Mouse (Mus musculus) mouse embryonic stem cell (cell line): Measurements from ENCODE around the gene Ggct.

Experiments used
- in situ Hi-C, 2 experiments: fragments of 300-500 bp; cut with MboI; formaldehyde crosslinking; loops; 1 replicate in 1 of 2; 3 replicates in 1 of 2; pipeline ENCODE4 v1.14.3; 2019 to 2020; ENCODE audit warnings: low sequenced_read_pairs in 2 of 2, low pct_unique_long_range_greater_than_20kb in 1 of 2, mixed read lengths in 1 of 2; ENCODE audit not compliant: unreplicated experiment in 1 of 2

The Ggct gene

DNA sequence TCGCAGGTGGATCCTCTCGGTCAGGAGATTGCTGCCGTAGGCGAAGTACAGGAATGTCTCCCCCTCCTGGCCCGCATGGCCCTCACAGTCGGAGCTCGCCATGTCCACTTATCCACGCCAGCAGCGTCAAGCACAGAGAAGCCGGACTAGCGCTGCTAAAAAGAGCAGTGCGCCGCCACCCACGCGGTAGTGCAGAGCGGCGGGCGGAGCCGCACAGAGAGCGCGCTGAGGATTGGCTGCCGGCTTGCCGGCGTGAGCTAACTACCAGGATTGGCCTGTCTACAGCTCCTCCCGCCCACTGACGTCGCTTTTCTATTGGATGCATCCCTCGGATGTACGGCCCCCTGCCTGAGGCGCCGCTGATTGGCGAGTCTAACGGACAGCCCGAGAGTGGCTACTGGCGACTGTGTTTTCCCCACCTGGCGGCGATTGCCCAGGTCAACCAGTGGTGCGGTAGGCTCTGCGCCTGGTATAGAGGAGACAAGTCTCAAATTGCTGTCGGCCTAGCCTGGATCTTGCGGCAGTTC, at the start of gene Ggct:
Ggct (minus strand) TSS at position 217 of the 527 bp plus-strand sequence.
- in situ Hi-C loops = no loop called here

GRCm38 (mm10) chr6:55040031-55040430, 47.3 kb upstream of the Ggct start:
- in situ Hi-C loops = no loop called here

DNA sequence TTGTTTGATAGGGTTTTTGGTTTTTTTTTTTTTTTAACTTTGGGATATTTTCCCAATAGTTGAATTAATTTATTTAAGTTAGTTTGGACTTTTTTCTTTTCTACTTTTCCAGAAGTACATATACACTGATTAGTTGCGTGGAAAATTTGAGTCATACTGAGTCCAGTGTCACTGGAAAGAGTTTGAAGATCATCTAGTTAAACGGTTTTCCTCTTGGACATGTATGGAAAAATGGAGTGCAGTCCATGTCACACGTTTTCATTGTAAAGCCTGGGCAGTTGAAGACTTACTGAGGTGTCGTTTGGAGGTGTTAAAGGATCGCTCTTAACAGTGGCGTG, 46.7 kb upstream of the Ggct start:
- in situ Hi-C loops = no loop called here

DNA sequence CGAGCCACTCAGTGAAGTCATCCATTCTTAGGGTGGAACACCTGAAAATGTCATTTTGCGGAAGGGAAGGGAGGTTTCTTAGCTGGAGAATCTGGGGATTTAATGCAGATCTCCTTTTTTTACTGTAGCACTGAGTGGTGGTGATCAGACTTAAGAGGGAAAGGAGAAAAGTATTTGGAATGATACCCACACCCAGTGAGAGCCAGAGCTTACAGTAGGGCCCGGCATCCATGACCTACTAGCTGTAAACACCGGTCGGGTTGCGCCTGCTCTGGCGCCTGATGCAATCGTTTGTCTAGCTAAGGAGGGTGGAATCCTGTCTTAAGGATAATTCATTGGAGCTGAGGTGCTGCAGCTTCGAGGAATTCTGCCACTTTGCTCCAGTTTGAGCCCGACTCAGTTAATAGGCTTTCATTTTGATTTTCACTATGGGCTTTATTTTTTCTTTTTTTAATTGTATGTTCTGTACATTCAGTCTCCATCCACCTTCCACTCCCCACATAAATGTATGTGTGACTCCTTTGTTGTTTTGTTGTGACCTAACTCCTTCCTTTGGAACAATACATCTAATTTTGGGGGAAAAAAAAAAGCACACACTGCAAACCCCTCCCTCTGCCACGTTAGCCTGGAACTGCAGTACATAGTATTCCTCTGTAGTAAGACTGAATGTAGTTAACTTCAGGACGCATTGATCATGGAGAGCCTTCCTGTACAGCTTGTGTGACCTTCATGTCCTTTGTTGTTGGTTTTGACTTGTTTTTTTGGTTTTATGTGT, 46.1 kb upstream of the Ggct start:
- in situ Hi-C loops = no loop called here

- in situ Hi-C loops = no loop called here
These were observed 45.3 kb upstream of the Ggct start, which contains the start of gene Gars for GRCm38 (mm10) chr6:55037799-55038670. TSS of gene Gars (plus strand) at chr6:55038007.

- in situ Hi-C loops = no loop called here
These were observed 44.0 kb upstream of the Ggct start for GRCm38 (mm10) chr6:55036731-55037130.

GRCm38 (mm10) chr6:55027642-55028041, 34.9 kb upstream of the Ggct start:
- in situ Hi-C loops = no loop called here

- in situ Hi-C loops = no loop called here
These were observed 29.1 kb upstream of the Ggct start for GRCm38 (mm10) chr6:55021806-55022205.

DNA sequence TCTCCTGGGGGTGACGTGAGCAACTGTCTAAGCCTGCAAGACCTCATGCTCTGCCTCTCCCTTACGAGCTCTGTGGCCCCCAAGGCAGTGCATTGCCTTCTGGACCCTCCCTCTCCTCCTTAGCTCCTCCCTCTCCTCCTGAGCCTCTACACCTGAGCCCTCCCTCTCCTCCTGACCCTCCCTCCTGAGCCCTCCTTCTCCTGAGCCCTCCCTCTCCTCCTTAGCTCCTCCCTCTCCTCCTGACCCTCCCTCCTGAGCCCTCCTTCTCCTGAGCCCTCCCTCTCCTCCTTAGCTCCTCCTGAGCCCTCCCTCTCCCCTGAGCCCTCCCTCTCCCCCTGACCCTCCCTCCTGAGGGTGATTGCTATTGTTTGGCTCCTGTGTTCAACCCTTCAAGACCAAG, 25.7 kb upstream of the Ggct start:
- in situ Hi-C loops = loop anchor here in 1 of 2 experiments (5.0 to 10.0 kb wide), 2 partner anchors 104 to 149 kb away; no protein-coding TSS in a partner anchor

DNA sequence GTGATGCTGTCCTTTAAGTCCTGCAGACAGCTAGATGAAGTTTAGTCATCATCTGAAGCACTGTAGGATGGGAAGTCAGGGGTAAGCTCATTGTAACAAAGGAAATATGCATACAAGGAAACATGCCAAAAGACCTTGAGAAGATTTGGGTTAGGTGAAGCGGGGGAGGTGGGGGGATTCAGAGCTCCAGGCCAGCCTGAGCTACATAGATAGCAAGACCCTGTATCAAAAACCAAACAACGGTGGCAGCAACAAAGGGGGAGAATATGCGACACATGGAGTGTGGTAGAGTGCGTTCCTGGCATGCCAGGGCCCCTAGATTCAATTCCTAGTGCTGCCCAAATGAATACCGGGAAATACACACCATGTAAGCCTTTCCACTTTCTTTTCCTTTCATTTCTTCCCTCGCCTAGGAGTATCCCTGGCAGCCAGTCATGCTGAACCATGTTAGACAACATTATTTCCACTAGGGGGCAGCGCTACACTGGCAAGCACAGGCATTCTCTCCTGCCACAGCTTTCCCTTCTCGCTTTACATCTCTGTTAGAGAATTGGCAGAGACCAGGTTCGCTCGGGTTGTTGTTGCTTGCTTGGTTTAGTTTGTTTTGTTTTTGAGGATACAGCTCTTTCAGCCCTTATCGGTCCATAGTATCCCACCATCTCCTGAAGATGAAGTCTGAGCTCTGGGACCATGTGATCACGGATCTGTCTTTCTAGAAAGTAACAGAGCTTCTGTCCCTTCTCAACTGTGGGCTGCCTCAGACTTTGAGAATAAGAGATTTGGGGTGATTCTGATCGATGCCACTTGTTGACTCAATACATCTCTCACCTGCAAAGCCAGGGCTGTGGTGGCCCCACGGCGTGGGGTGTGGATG, 24.2 kb upstream of the Ggct start:
- in situ Hi-C loops = loop anchor here in 1 of 2 experiments (5.0 to 10.0 kb wide), 2 partner anchors 102 to 150 kb away; no protein-coding TSS in a partner anchor

DNA sequence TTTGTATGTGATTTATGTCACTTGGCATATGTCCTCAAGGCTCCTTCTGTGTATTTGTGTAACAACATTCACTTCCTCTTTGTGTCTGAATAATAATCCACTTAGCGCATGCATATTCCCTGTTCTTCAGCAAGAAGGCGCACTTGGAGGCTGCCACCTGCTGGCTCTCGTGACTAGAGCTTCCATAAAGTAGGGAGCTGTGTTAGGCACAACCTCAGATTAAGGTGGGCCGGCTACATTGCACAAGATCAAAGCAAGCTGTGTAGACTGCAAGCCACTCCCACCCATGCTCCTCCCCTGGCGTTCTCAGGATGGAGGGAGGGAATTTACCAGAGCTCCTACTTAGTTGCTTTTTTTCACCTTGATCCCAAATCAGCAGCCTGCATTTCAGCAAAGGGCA, 23.5 kb upstream of the Ggct start:
- in situ Hi-C loops = loop anchor here in 1 of 2 experiments (5.0 to 10.0 kb wide), 2 partner anchors 101 to 151 kb away; no protein-coding TSS in a partner anchor

GRCm38 (mm10) chr6:55014184-55014583, 21.4 kb upstream of the Ggct start:
- in situ Hi-C loops = loop anchor here in 1 of 2 experiments (10.0 kb wide), 1 partner anchor 99 kb away; no protein-coding TSS in a partner anchor

- in situ Hi-C loops = loop anchor here in 1 of 2 experiments (10.0 kb wide), 1 partner anchor 98 kb away; no protein-coding TSS in a partner anchor
These were observed 19.8 kb upstream of the Ggct start for GRCm38 (mm10) chr6:55012516-55012915.

DNA sequence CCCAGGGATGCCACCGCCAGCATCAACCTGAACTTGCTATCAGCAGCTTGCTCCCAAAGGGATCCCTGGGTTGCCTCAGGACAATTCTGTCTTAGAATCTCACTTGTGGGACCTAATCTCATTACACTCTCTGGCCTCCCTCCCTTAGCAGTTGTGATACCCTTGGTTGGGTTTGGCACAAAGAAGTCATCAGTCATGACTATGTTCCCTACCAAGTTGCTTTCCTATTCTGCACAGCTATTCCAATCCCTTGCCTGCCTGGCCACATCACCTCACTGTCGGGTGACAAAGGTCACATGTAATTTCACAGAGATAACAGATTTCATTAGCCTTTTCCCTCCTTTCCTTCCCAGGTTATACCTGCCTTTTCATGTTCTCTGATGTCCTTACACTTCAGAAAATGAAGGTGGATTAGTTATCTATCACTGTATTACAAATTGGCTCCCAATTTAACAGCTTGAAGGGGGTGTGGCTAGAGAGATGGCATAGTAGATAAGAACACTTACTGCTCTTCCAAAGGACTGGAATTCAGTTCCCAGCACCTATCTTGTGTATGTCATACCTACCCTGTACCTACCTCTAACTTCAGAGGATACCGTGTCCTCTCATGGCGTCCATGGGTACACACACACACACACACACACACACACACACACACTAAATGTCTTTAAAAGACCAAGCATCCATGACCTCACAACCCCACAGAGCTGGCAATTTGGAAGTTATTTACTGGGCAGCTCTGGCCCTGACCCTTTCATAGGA, 17.8 kb upstream of the Ggct start:
- in situ Hi-C loops = loop anchor here in 1 of 2 experiments (10.0 kb wide), 1 partner anchor 96 kb away; no protein-coding TSS in a partner anchor

DNA sequence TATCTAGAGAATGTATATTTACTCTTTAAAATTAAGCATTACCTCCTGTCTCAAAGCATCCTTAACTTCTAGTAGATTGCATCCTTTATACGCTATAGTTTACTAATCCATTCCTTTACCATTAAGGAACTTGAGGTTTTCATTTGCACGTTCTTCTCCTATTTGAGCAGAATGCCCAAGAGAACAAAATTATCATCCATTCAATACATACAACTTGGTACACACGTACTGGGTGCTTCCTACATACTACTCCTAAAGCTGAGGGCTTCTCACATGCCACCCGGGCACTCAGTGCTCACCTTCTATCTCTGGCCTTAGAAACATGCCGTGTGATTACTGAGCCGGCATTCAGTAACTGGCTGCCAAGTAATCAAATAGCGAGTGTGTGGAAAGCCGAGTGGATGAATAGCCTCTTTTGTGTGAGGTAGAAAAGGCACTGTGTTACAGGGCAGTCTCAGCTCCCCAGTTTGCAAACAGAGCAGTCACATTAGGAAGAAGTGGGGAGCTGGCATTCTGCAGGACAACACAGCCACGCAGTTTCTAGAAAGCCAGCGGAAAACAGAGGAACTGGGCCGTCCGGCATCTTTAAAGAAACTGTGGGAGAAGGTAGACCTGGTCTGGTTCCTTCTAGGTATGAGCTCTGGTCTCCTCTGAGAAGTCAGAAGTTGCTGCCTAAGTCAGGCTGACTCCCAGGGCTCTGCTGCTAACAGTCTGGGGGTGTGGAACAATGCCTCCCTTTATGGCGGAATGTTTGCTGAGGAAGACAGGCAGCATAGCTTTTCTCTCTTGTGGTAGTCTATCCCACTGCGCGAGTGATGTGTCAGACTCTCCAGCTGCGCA, 16.9 kb upstream of the Ggct start:
- in situ Hi-C loops = loop anchor here in 1 of 2 experiments (10.0 kb wide), 1 partner anchor 95 kb away; no protein-coding TSS in a partner anchor

- in situ Hi-C loops = no loop called here
These were observed 15.7 kb upstream of the Ggct start for GRCm38 (mm10) chr6:55008401-55008800.
